ENCODE assay signal across 8 mouse cellular contexts in the genomic region with DNA sequence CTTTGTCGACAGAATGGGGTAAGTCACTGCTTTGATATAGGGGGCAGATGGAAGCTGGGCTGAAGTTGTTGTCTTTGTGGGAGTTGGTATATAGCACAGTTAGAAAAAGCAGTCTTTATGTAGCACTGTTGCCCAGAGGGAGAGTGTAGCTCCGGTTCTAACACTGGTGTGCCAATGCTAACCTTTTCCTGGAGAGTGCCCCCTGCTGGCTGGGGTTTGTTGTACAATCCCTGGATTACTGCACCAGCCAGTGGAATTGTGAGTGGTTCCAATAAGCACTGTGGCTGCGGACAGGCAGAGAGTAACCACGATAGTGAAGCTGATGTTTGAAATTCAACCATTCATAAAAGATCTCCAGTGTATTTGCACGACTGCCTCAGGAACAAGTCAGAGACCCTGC. TPM values are rescaled to one million over a fixed set of nuclear protein-coding genes. Genes with fewer than 3 reads are reported as not detected.
DNase-seq lines count a peak whose midpoint lies in the region; ATAC-seq and TF ChIP-seq lines count a peak whose summit lies in the region.
"Had no signal": no experiment of that assay in that cellular context is flagged by ENCODE, and none has a peak within 500 bp of the region (broad histone marks: within the 10 kb centered on the region; RNA-seq: fewer than 3 reads in every experiment).

No protein-coding gene starts in this region.

- no peaks in the 10 kb centered on the region for H3K27me3 ChIP-seq in kidney, embryonic 14.5 days (ENCODE audit: control insufficient read depth, insufficient read depth, low read length)
- H3K27me3 ChIP-seq in G1E (ENCODE audit: insufficient read depth, low read length): no peaks in the 10 kb centered on the region
- H3K27me3 ChIP-seq: midbrain, embryonic 12.5 days had no signal

- TF ChIP-seq CTCF in G1E (IDR thresholded peaks at IDR 0.05; ENCODE audit: low read depth, low read length): 0 out of 2 replicates have a peak, but pooled peaks have one; percentile 28
- TF ChIP-seq CTCF in bone marrow, adult 2 months (IDR thresholded peaks at IDR 0.05; ENCODE audit: control insufficient read depth, insufficient read depth, low read length): peak; percentile 33

- no peaks in the 10 kb centered on the region for H3K9me3 ChIP-seq in kidney, embryonic 14.5 days (ENCODE audit: control insufficient read depth, low read length)
- H3K9me3 ChIP-seq in G1E (replicated peaks): peaks cover 8% of the 10 kb centered on the region
- H3K9me3 ChIP-seq: midbrain, embryonic 12.5 days had no signal

- H3K4me2 ChIP-seq in kidney, embryonic 14.5 days (replicated peaks; ENCODE audit: low read depth, low read length): no peak overlapping the region
- H3K4me2 ChIP-seq: midbrain, embryonic 12.5 days had no signal

- no peak overlapping the region for H3K27ac ChIP-seq in kidney, embryonic 14.5 days (ENCODE audit: low read depth, low read length)
- no peak overlapping the region for H3K27ac ChIP-seq in bone marrow, adult 2 months (ENCODE audit: control insufficient read depth, insufficient read depth, low read depth, low read length, poor library complexity)
- H3K27ac ChIP-seq: midbrain, embryonic 12.5 days had no signal

- no peak overlapping the region for H3K9ac ChIP-seq in kidney, embryonic 14.5 days (ENCODE audit: low read depth, low read length)
- H3K9ac ChIP-seq: midbrain, embryonic 12.5 days had no signal

- H3K4me3 ChIP-seq in kidney, embryonic 14.5 days (ENCODE audit: low read length): no peak overlapping the region
- H3K4me3 ChIP-seq in G1E (ENCODE audit: low read depth, low read length): no peak overlapping the region
- H3K4me3 ChIP-seq in bone marrow, adult 2 months (replicated peaks; ENCODE audit: control insufficient read depth, low read depth, low read length): no peak overlapping the region
- H3K4me3 ChIP-seq: midbrain, embryonic 12.5 days had no signal

- peak; percentile 16 for DNase-seq in kidney, adult 9 months
- DNase-seq in G1E (ENCODE audit: low spot score): no peak
- DNase-seq in layer of hippocampus, adult 11-12 months (ENCODE audit: low spot score): no peak
- no peak for DNase-seq in layer of hippocampus, postnatal 14 days (ENCODE audit: low spot score in 2 of 2)

- no peak for TF ChIP-seq POLR2A in bone marrow, adult 2 months (IDR thresholded peaks at IDR 0.05; ENCODE audit: borderline replicate concordance, control insufficient read depth, low read depth, low read length)

- H3K4me1 ChIP-seq in kidney, embryonic 14.5 days (ENCODE audit: control insufficient read depth, insufficient read depth, low read length): no peaks in the 10 kb centered on the region
- H3K4me1 ChIP-seq in G1E (ENCODE audit: insufficient read depth, low read depth, low read length): peaks cover 24% of the 10 kb centered on the region
- no peaks in the 10 kb centered on the region; the same call in 1 of the 2 replicates for H3K4me1 ChIP-seq in bone marrow, adult 2 months (ENCODE audit: control insufficient read depth, insufficient read depth, low read length)

- ATAC-seq in kidney, embryonic 14.5 days (ENCODE audit: low FRiP score, low TSS enrichment): no peak
- no peak for ATAC-seq in G1E (ENCODE audit: extremely low read depth, insufficient number of reproducible peaks, low FRiP score, poor library complexity, severe bottlenecking)
- peak; percentile 87 for ATAC-seq in megakaryocyte-erythroid progenitor cell, adult 5-6 weeks (replicated peaks; ENCODE audit: low FRiP score, low TSS enrichment, poor library complexity, severe bottlenecking)

- 88% methylated on average over 5 of the region's 5 CpGs for WGBS in kidney, embryonic 14.5 days
- 71% methylated on average over 5 of the region's 5 CpGs for WGBS in bone marrow, adult 2 months

- no peaks in the 10 kb centered on the region for H3K36me3 ChIP-seq in kidney, embryonic 14.5 days (ENCODE audit: control insufficient read depth, insufficient read depth, low read length)
- H3K36me3 ChIP-seq in G1E (replicated peaks): no peaks in the 10 kb centered on the region
- H3K36me3 ChIP-seq: midbrain, embryonic 12.5 days had no signal

RNA-seq across cellular contexts. Expression of a gene that starts 31.1 kb away (rescaled TPM):
- 0.79 and 1.6 TPM in 2 replicates for polyA plus RNA-seq in kidney, embryonic 14.5 days (2014; fragmentation: Nextera tagmentation; extraction: Ambion mirVana)
- 2.8 TPM in 1 of 2 replicates, not detected in the other for total RNA-seq in G1E (2014; fragmentation: Nextera tagmentation)
- 0.11 TPM in 1 of 2 replicates, not detected in the other for total RNA-seq in G1E (2017)
- polyA plus RNA-seq in G1E (2012): 0.02 TPM in 1 of 2 replicates, not detected in the other
- polyA plus RNA-seq in bone marrow, adult 2 months (2011; ENCODE audit: insufficient read depth, insufficient read length, low replicate concordance, missing spikeins): 1.6 TPM in 1 of 2 replicates, not detected in the other
- total RNA-seq in megakaryocyte-erythroid progenitor cell, adult 5-6 weeks (2014; fragmentation: Nextera tagmentation): 0.45 TPM in 1 of 2 replicates, not detected in the other
- not detected in 2 replicates for total RNA-seq in megakaryocyte-erythroid progenitor cell, adult 5-6 weeks (2017)
- under 1 TPM; 0.33 to 0.51 TPM for total RNA-seq in layer of hippocampus, postnatal 14 days (2021)
